ENCODE assay signal across 10 mouse cellular contexts in genomic region chr13:56753192-56753951, GRCm38 (mm10). TPM values are rescaled to one million over a fixed set of nuclear protein-coding genes. Genes with fewer than 3 reads are reported as not detected.
DNase-seq lines count a peak whose midpoint lies in the region; ATAC-seq and TF ChIP-seq lines count a peak whose summit lies in the region.
"Had no signal": no experiment of that assay in that cellular context is flagged by ENCODE, and none has a peak within 500 bp of the region (broad histone marks: within the 10 kb centered on the region; RNA-seq: fewer than 3 reads in every experiment).

TSS of gene Gm45623 (minus strand) at chr13:56753827.

- H3K4me1 ChIP-seq in heart, embryonic 14.5 days (ENCODE audit: control insufficient read depth in 2 of 2, insufficient read depth in 2 of 2, low read length in 2 of 2) = peaks cover 10 to 15% of the 10 kb centered on the region in 2 experiments
- no peaks in the 10 kb centered on the region for H3K4me1 ChIP-seq in ES-E14 (ENCODE audit: control insufficient read depth in 2 of 2, insufficient read depth in 2 of 2, low read length in 2 of 2, poor library complexity in 1 of 2)
- H3K4me1 ChIP-seq in forebrain, embryonic 13.5 days = peaks cover 30% of the 10 kb centered on the region
- H3K4me1 ChIP-seq in liver, embryonic 12.5 days = peaks cover 7% of the 10 kb centered on the region; the same call in 1 of the 2 replicates

- in situ Hi-C loops in ES-E14 (cut with MboI; ENCODE audit: low sequenced_read_pairs in 2 of 2, unreplicated experiment in 2 of 2) = no loop called here

- no peak within 1 kb of the TSS for H3K27ac ChIP-seq in heart, embryonic 14.5 days (replicated peaks in 1 of 2; ENCODE audit: control insufficient read depth in 1 of 2, insufficient read depth in 1 of 2, low read depth in 2 of 2, low read length in 2 of 2)
- H3K27ac ChIP-seq in ES-E14 (ENCODE audit: insufficient read depth, low read depth, low read length, poor library complexity, severe bottlenecking) = no peak within 1 kb of the TSS
- H3K27ac ChIP-seq in forebrain, embryonic 13.5 days = no peak within 1 kb of the TSS
- H3K27ac ChIP-seq in liver, embryonic 12.5 days = no peak within 1 kb of the TSS

- no peaks in the 10 kb centered on the region for H3K9me3 ChIP-seq in heart, embryonic 14.5 days (ENCODE audit: control insufficient read depth, low read length)
- no peaks in the 10 kb centered on the region for H3K9me3 ChIP-seq in ES-E14 (ENCODE audit: control insufficient read depth, insufficient read depth, low read depth, low read length)
- no peaks in the 10 kb centered on the region for H3K9me3 ChIP-seq in forebrain, embryonic 13.5 days (replicated peaks)
- H3K9me3 ChIP-seq in liver, embryonic 12.5 days (replicated peaks) = no peaks in the 10 kb centered on the region

- H3K27me3 ChIP-seq in heart, embryonic 14.5 days (ENCODE audit: control insufficient read depth, insufficient read depth, low read length) = peaks cover 57% of the 10 kb centered on the region
- peaks cover 71% of the 10 kb centered on the region for H3K27me3 ChIP-seq in forebrain, embryonic 13.5 days
- H3K27me3 ChIP-seq in liver, embryonic 12.5 days (replicated peaks) = peaks cover 97% of the 10 kb centered on the region

- no peak for DNase-seq in heart, adult 8-10 months (ENCODE audit: low spot score)
- DNase-seq in ES-E14 (ENCODE audit: low read depth, low spot score) (no peak), adipocyte (ENCODE audit: low spot score) (no peak)
- no peak for DNase-seq in ovary, postnatal 36 days (ENCODE audit: low spot score)
- DNase-seq in right cerebral cortex, adult 18-20 months = no peak

- no peak for ATAC-seq in heart, embryonic 14.5 days (ENCODE audit: insufficient number of reproducible peaks, insufficient read depth, low FRiP score, low read depth)
- no peak for ATAC-seq in forebrain, embryonic 13.5 days
- no peak for ATAC-seq in liver, embryonic 12.5 days

- peak within 1 kb of the TSS; percentile 39 to 52 for H3K4me3 ChIP-seq in heart, embryonic 14.5 days (ENCODE audit: control insufficient read depth in 1 of 2, insufficient read depth in 1 of 2, low read depth in 1 of 2, low read length in 2 of 2)
- H3K4me3 ChIP-seq in ES-E14 (ENCODE audit: insufficient read depth in 1 of 2, low read depth in 1 of 2, low read length in 2 of 2, poor library complexity in 1 of 2, severe bottlenecking in 1 of 2) = peak within 1 kb of the TSS; percentile 40 to 52
- peak within 1 kb of the TSS; percentile 48 for H3K4me3 ChIP-seq in forebrain, embryonic 13.5 days
- H3K4me3 ChIP-seq in liver, embryonic 12.5 days = peak within 1 kb of the TSS; percentile 39

- peak within 1 kb of the TSS; percentile 89 for H3K4me2 ChIP-seq in heart, embryonic 14.5 days (ENCODE audit: low read length)
- H3K4me2 ChIP-seq in forebrain, embryonic 13.5 days = peak within 1 kb of the TSS; percentile 94
- peak within 1 kb of the TSS; percentile 65 for H3K4me2 ChIP-seq in liver, embryonic 12.5 days

- peak within 1 kb of the TSS; percentile 69 for H3K9ac ChIP-seq in heart, embryonic 14.5 days (ENCODE audit: low read length)
- H3K9ac ChIP-seq in ES-E14 (ENCODE audit: insufficient read depth, low read depth, low read length, poor library complexity, severe bottlenecking) = peak within 1 kb of the TSS; percentile 13; the same call in 1 of the 2 replicates
- H3K9ac ChIP-seq in forebrain, embryonic 13.5 days = peak within 1 kb of the TSS; percentile 61
- no peak within 1 kb of the TSS for H3K9ac ChIP-seq in liver, embryonic 12.5 days

- WGBS in heart, embryonic 14.5 days = under 1% methylated on average over 68 of the region's 71 CpGs
- under 1% methylated on average over 71 of the region's 71 CpGs for WGBS in forebrain, embryonic 13.5 days
- WGBS in liver, embryonic 12.5 days (ENCODE audit: insufficient replicate concordance) = 2% methylated on average over 71 of the region's 71 CpGs

- H3K36me3 ChIP-seq in heart, embryonic 14.5 days (ENCODE audit: control insufficient read depth, insufficient read depth, low read length) = no peaks in the 10 kb centered on the region
- H3K36me3 ChIP-seq in ES-E14 (ENCODE audit: control insufficient read depth, insufficient read depth, low read length, poor library complexity, severe bottlenecking) = no peaks in the 10 kb centered on the region
- H3K36me3 ChIP-seq in forebrain, embryonic 13.5 days (ENCODE audit: poor library complexity, severe bottlenecking) = no peaks in the 10 kb centered on the region
- no peaks in the 10 kb centered on the region for H3K36me3 ChIP-seq in liver, embryonic 12.5 days

TF ChIP-seq in ES-E14, 5 proteins besides CTCF, POLR2A, EP300 and RAD21:
- no peak for TF ChIP-seq HCFC1 (IDR thresholded peaks at IDR 0.05; ENCODE audit: borderline replicate concordance, insufficient read depth, low read length)
- TF ChIP-seq MAFK (IDR thresholded peaks at IDR 0.05; ENCODE audit: insufficient read depth, low read depth, low read length) = no peak
- TF ChIP-seq ZNF384 (IDR thresholded peaks at IDR 0.05; ENCODE audit: low read depth, low read length) = no peak
- TF ChIP-seq ZC3H11A (IDR thresholded peaks at IDR 0.05; ENCODE audit: borderline replicate concordance, low read depth, low read length) = no peak

RNA-seq across cellular contexts. Expression of gene Gm45623, which starts in this region (rescaled TPM):
- polyA plus RNA-seq in heart, embryonic 14.5 days (2014; fragmentation: Nextera tagmentation; extraction: Ambion mirVana) = not detected in 2 replicates
- not detected for total RNA-seq in heart, adult 8-10 months (2022)
- total RNA-seq in ES-E14 (2012; rRNA removed) = not detected in 2 replicates
- polyA plus RNA-seq in forebrain, embryonic 13.5 days (2015; fragmentation: Nextera tagmentation; extraction: Ambion mirVana) = 0.37 and 0.55 TPM in 2 replicates
- not detected in 2 replicates for polyA plus RNA-seq in liver, embryonic 12.5 days (2016; fragmentation: Nextera tagmentation; extraction: Ambion mirVana)
- total RNA-seq: hematopoietic stem cell, adult 5-6 weeks; MEL had no signal
